Mouse (Mus musculus) CH12.LX (cell line): ENCODE results near the gene Itgal.

Experiments
- CHD2 ChIP-seq: IDR thresholded peaks from 2 replicates; pipeline ENCODE4 v1.6.1; 2011; ENCODE audit warnings: low read length, improper control_type of control experiment
- CTCF ChIP-seq, 2 experiments: IDR thresholded peaks in 1 of 2; conservative IDR thresholded peaks in 1 of 2; 2 replicates each; pipeline ENCODE4 v1.5.1; 2011 to 2012; ENCODE audit warnings: low read depth in 2 of 2, low read length in 2 of 2, improper control_type of control experiment in 1 of 2, inconsistent platforms in 1 of 2, mild to moderate bottlenecking in 1 of 2, moderate library complexity in 1 of 2
- EP300 ChIP-seq: IDR thresholded peaks from 2 replicates; pipeline ENCODE4 v1.6.1; 2011; ENCODE audit warnings: low read length, improper control_type of control experiment

- TF ChIP-seq CTCF (conservative IDR thresholded peaks at IDR 0.05 in 1 of 2, IDR thresholded peaks at IDR 0.05 in 1 of 2; ENCODE audit: low read depth in 2 of 2, low read length in 2 of 2) (no peak), EP300 (no peak), CHD2 (no peak)
These were observed 62.4 kb downstream of the Itgal start for GRCm38 (mm10) chr7:127358472-127358871.
